Mouse (Mus musculus) liver, adult 2 months (tissue): ENCODE results near the gene Ppp3ca.

Experiments used
- CTCF ChIP-seq: fragments of 200-500 bp; IDR thresholded peaks from 2 replicates; pipeline ENCODE4 v1.5.1; 2011; ENCODE audit warnings: low read depth, low read length, control low read depth
- POLR2A ChIP-seq: fragments of 200-500 bp; IDR thresholded peaks from 2 replicates; pipeline ENCODE4 v1.6.1; 2011; ENCODE audit warnings: low read length, control low read depth; ENCODE audit not compliant: insufficient read depth; ENCODE audit errors: extremely low read depth

DNA sequence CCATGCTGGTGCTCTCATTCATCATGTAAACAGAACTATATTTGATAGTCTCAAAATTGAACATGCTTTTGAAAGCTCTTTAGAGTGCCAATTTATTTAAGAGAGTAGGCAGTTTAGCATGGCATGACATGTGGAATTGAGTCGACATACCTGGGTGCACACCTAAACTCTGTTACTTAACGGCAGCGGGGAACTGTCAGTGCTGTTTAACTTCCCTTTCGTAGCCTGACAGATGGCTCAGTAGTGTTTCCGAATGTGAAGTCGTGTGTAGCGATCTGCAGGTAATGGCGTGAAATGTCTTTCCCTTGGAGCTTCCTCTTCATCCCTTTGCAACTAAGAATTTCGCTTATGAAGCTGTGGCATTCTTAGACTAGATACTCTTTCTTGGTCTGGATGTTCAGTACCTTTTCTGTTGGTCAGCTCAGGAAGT is 107.9 kb downstream of the Ppp3ca start:
- TF ChIP-seq CTCF (no peak), POLR2A (no peak)
